Mouse (Mus musculus) 3T3-L1 (cell line): ENCODE results near the gene Avl9.

Experiments
- DNase-seq: peaks from one replicate; pipeline ENCODE4 v3.0.0-alpha.2; 2015; ENCODE audit warnings: low read depth, low spot score

The Avl9 gene

GRCm38 (mm10) chr6:56794834-56795233 is 80.1 kb downstream of the Avl9 start:
- no peak for DNase-seq

- no peak for DNase-seq
Observed at GRCm38 (mm10) chr6:56796232-56796631, 81.5 kb downstream of the Avl9 start.

GRCm38 (mm10) chr6:56796668-56797141 is 82.0 kb downstream of the Avl9 start:
- DNase-seq: peak; percentile 73

- peak; percentile 96 for DNase-seq
Observed at GRCm38 (mm10) chr6:56797311-56798151, 82.8 kb downstream of the Avl9 start, which contains the start of gene Kbtbd2. Kbtbd2 (minus strand) TSS chr6:56797813.

DNA sequence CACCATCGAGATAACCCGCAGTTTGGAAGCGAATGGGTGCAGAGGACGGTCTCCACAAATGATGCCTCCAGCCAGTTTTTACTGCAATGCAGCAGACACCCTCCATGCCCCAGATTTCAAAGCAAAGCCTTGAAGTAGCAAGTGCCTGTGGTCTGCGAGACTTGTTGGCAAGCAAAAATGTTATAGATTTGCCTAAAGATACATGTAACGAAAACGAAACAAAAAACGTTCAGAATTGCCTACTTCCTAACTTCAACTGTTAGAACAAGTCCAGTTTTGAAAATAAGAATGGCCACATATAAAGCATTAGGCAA is 83.4 kb downstream of the Avl9 start:
- DNase-seq: peak; percentile 62

- no peak for DNase-seq
Observed at GRCm38 (mm10) chr6:56805026-56805425, 90.3 kb downstream of the Avl9 start.

DNA sequence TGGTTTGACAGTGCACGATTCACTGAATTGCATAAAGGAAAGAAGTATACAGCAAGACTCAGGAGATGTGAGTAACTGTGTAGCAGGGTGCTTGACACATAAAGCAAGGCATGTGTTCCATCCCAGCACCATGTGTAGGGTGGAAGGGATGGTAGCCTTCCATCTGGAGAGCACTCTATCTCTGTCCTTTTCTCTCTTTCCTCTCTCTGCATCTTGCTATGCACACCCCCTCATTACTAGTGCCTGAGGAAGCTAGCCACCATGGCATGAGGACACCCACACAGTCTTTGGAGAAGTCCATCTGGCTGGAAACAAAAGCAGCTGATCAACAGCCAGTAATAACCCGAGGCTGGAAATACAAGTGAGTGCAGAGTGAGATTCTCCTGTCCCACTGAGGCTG is 91.5 kb downstream of the Avl9 start:
- no peak for DNase-seq

- peak; percentile 85 for DNase-seq
Observed at GRCm38 (mm10) chr6:56808656-56809055, 94.0 kb downstream of the Avl9 start.
